Mouse (Mus musculus) layer of hippocampus, postnatal 36 days (tissue): ENCODE measurements around the gene Gm37240. TPM values are rescaled to one million over a fixed set of nuclear protein-coding genes. Genes with fewer than 3 reads are reported as not detected.
A peak's percentile ranks its signal among the peaks of the same experiment; 100 is the strongest.

Source experiments
- DNase-seq, 2 experiments: peaks; one replicate each; pipeline ENCODE4 v3.0.0; 2022
- total RNA-seq, 2 experiments: library from RNA; stranded (reverse); gene quantifications; 2 replicates each; pipeline ENCODE4 v1.2.3; 2021

Gene Gm37240
- total RNA-seq, 2 experiments from 2014 or later: not detected

DNA sequence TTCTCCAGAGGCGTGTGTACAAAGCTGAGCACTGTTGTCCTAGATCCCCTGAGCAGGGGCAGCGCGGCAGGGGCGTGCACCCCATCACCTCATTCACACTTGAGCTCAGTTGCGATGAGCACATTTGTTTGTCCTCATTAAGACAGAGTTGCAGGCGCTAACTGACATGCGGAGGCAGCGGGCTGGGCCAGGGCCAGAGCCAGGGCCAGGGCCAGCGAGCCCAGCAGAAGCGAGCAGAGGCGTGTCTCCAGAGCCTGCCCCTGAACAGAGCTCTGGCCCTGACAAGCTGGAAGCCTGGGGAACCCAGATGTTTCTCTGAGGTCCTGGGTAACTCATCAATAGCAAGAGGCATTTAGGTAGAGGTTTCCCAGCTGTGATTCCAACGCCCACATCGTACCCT lies 1142.6 kb downstream of the Gm37240 start:
- no peak for DNase-seq

DNA sequence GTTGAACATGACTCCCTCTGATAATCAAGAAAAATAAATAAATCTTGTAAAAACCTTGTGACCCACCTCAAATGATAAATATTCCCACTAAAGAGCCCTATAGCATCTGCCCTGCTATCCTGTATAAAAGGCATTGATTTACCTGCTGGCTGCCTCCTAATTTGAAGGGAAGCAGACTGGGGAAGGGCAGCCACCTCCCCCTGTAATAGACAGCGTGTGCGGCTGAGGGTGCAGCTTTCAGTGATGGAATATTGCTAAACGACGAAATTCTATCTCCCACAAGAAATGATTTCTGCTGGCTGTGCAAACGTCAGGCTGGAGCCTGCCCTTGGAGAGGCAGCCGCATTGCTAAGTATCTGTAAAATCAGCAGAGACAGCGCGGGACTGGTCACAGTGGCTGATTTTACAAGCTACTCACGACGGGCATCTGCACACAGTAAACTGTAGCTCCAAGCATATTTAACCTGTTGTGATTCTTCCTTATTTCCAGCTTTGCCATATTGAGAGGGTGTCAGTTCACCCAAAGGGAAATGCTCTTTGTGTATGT lies 1147.2 kb downstream of the Gm37240 start:
- no peak for DNase-seq

DNA sequence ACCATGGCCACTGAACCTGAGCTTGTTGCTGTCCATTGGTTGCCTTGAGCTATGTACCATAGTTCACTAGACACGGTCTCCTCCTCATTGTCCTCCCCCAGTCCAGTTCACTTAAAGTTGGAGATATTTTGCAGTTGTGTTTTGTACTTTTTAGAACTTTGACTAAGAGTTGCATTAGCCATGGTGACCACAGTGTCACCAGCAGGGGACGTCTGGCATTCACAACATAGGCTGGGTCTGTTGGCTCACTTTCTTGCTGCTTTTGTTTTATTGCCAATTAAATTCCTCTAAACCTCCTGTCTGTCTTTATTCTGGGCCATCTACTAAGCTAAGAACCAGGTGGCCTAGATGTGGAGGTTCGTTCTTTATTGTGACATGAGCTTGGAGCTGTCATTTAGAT lies 1150.2 kb downstream of the Gm37240 start:
- DNase-seq: no peak

DNA sequence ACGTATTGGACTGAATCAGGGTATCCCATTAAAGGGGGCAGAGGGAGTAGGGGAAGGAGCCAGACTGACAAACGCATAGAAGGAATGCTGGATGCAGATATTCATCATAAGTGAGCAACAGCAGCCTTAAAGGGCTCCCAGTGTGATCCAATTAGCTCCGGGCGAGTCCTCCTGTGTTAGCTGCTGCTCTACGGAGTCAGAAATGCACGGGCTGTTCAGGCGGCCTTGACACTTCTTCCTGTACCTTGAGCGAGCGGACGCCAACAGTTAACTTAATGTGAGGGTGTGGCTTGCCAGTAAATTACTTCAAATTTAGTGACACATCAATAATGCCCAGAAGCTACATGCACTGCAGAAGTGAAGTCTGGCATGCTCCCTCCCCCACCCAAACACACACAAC lies 1151.6 kb downstream of the Gm37240 start:
- DNase-seq: no peak

DNA sequence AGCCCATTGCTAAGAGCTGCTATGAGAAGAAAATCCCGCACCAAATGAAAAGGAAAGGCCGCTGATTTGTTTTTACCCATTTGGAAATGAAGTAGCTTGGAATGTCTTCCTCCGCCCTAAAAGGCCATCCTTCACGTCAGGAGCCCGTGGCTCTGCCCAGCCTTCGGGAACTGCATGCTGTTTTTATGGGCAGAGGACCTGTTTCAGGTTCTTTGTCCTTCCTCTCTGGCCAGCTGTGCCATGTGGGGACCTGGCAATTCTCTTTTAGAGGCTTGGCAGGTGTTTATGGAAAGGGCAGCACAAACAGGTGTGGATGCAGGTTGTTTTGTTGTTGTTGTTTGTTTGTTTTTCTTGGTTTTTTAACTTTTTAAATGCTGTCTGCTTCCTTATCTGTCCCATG lies 1154.8 kb downstream of the Gm37240 start:
- DNase-seq: no peak

DNA sequence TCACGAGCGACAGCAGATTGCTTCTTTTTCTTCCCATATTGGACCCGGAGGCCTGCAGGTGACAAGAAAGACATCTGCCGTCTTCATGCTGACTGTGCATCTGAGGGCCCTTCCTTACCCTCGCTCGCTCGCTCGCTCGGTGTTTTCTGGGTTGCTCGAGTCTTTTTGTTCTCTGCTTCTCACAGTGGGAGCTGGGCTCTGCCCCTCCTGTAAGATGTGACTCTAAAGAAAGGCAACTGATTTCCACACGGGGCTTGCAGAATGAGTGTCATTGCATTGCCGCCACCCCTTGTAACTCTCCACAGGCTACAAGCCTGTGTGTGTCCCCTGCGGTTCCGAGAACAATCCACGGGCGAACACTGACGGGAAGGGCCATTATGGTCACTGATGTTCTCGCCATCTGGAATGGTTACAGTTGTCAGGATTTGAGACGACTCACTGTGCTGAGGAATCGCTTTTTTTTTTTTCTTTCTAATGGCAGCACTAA lies 1155.3 kb downstream of the Gm37240 start:
- peak; percentile 14 to 17 for DNase-seq

DNA sequence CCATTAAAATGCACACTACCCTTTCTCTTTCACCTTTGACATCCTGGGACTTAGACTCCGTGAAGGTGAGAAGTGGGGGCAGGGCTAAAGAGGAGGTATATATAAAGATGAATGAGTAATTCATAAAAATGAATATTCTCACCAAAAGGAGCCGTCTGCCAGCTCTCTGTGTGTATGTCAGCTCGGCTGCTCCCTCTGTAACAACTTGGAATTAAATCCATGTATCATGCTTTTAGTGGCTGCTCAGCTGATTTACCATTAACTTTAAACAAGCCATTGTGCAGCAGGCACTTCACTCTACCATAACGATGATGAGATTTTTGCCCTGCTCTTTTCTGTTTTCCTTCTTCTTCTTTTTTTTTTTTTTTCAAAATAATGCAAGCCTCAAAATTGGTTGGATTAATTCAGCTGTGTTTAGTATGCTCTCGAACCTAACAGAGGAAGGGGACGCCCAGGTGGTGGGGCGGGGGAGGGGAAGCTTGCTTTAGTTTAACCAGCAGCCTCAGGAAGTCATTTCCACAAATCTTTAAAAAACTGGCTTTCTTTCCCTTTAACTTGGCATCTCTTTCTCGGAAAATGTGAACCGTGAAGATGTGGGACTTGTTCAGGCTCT lies 1155.8 kb downstream of the Gm37240 start:
- no peak for DNase-seq

DNA sequence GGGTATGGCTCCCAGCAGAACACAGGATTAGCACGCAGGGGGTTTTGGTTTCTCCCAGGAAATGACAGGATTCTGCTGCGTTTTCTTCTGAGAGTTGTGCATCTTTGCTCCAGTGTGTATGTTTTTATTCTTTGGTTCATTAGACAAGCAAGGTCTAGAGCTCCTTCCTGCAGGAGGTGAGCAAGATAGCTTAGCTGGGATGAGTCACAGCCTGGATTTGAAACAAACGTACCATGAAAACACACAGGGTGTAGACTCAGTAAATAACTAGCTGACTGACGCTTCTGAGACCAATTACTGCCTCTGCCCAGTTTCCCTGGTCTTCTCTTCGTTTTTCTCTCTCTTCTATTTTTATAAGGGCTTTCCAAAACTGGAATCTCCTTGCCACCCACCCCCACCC lies 1156.3 kb downstream of the Gm37240 start:
- no peak for DNase-seq

DNA sequence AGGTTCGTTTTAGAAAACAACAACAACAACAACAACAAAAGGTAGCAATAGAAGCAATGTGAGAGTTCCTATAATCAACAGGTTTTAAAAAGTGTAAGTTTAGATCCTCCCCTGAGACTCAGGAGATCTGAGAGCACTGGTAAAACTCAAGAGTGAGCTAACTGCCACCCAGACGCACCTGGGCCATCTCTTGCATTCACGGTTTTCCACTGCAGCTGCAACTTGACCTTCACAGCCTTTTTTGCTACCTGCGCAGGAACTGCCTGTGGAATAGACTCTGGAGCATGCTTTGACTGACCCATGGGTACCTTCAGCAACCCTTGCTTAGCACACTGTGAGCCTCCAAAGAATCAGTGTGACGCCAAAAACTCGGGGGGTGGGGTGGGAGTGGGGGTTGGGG lies 1157.5 kb downstream of the Gm37240 start:
- no peak for DNase-seq

DNA sequence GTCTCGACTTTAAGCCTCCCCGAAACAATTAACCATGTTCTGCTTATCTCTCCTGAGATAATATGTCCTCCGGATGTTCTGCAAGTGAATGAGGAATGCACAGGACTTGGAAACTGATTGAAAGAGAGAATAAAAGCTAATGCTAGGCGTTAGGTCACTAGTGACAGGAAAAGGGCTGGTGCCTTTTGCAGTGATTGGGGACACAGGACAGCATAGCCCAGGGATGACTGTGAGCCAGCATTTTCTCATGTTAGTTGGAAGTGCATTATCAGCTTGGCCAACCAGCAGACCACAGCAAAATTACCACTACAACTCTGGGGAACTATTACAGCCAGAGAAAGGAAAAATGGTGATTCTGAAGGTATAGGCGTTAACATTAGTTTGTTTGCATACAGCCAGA lies 1163.3 kb downstream of the Gm37240 start:
- no peak for DNase-seq

DNA sequence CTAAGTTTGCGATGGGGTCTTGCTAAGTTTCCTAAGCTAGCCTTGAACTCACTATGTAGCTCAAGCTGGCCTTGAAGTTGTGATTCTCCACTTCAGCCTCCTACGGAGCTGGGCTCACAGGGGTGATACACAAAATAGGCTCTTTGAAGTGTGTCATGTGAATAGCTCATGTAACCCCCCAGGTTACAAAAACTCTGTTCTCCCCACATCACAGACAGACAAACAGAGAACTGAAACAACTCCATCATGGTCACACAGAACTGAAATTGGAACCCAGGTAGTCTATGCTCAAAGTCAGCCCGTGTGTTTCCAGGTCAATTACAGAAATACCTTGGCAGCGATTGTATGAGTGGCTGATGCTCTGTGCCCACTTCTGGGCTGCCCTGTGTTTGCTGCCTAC lies 1164.6 kb downstream of the Gm37240 start:
- no peak for DNase-seq

DNA sequence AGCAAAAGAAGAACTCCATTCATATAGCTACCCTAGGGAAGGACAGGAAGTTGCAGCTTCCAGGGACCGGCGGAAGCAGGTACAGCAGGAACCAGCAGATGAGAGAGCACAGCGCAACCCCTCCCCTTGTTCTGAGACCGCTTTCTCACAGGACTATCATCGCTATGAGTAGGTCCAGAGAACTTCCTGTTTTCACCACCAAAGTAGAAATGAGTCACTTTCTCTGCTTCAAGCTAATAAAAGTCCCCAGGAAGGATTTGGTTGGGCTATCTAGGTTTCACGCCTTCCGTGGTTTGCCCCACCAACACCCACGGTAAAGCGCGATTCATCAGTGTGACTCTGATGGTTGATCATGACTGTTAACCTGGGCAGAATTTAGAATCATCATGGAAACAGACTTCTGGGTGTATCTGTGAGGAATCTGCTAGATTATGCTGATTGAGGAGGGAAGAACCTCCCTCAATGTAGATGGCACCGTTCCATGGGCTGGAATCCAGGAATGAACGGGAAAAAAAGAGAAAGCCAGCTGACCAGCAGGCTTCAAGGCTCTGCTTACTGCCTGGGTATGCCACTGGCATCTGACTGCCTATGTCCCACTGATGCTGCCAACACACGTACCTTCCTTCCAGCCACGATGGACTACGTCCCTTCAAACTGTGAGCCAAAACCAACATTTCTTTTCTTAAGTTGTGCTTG lies 1172.1 kb downstream of the Gm37240 start:
- no peak for DNase-seq

DNA sequence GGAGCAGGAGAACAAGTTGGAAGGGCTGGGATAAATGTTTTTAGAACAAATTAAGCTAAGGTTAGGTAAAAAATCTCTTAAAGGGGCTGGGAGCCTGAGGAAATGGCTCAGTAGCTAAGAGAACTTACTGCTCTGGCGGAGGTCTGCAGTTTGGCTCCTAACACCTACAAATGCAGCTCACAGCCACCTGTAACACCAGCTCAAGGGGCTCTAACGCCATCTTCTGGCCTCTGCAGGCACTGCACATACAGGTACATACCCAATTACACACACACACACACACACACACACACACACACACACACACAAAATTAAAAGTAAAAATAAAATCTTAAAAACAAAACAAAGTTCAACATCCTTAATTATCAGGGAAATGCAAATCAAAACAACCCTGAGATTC lies 1174.4 kb downstream of the Gm37240 start:
- DNase-seq: no peak

DNA sequence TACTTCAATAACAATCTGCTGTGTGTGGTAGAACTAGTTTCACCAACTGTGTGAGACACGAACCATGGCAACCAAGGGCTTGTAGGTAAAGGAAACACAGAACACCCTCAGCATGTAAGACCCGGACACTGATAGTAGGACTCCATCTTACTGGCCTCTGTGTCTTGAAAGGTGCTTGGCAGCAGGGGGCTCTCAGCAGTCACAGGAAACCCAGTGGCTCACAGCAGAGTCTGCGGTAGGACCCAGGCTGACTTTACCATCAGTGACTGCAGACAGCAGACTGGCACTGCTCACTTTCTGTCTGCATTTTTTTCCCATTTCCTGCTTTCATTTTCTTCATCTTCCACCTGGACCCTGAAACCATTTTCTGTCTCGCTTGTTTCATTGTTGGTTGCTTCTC lies 1176.6 kb downstream of the Gm37240 start:
- DNase-seq: no peak

DNA sequence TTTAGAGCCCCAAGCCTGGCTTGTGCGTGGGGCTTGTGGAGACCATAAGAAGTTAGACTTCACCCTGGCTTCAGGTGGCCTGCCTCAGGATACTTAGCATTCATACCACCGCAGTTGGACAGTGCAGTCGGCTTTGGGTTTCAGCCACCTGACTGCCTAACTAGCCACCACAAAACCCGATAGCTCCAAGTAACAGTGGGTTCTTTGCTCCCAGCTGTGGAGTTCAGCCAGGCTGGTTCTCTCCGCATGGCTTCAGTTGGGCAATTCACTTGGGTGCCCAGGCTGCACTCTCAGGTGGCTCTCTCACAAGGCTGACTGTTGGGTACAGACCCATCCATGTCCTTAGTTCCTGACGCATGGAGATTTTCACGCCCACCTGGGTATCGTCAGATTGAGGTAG lies 1177.4 kb downstream of the Gm37240 start:
- DNase-seq: no peak

DNA sequence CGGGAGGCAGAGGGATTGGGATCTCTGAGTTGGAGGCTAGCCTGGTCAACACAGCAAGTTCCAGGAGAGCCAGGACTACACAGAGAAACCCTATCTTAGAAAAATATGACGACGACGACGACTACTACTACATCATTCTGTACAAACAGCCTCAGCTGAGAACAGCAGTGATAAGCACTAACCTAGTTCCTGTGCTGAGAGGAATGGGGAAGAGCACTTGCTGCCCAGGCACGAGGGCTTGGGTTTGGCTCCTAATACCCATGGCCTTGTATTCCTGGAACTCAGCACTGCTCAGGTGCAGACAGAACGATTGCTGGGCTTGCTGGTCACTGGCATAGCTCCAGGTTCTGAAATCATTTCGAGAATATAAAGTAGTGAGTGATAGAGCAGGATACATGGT lies 1178.2 kb downstream of the Gm37240 start:
- no peak for DNase-seq

DNA sequence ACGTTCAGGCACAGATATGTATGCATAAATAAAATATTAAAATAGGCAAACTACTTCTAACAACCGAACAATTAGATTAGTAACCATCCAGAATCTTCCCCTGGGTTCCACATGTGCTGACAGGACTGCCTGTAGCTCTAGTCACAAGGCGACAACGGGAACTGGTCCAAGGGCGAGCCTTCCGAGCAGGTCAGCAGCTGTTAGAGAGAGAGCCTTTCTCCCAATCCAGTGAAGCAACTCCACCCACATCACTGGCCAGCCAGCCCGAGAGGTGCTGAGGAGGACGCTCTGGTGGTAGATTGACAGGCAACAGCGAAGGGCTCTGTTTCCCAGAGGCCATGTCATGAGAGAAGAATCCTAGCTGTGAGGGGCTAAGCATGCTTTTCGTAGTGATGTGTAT lies 1178.8 kb downstream of the Gm37240 start:
- DNase-seq: no peak

DNA sequence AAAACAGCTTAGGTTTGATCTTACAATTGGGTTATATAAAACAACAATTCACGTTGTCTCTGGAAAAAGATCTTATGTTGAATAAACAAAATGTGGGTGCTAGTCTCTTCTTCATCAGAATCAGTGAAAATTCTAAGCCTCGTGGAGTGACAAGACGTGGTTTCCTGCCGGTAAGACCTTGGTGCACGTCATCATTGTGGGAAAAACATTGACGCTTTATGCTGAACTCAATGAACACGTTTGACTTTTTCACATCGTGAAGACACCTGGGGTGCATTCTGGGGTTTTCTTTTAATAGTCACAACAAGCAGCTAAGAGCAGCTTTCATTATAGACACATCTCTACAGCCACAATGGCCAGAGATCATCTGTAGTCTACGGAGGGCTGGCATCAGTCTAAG lies 1182.1 kb downstream of the Gm37240 start:
- DNase-seq: no peak

DNA sequence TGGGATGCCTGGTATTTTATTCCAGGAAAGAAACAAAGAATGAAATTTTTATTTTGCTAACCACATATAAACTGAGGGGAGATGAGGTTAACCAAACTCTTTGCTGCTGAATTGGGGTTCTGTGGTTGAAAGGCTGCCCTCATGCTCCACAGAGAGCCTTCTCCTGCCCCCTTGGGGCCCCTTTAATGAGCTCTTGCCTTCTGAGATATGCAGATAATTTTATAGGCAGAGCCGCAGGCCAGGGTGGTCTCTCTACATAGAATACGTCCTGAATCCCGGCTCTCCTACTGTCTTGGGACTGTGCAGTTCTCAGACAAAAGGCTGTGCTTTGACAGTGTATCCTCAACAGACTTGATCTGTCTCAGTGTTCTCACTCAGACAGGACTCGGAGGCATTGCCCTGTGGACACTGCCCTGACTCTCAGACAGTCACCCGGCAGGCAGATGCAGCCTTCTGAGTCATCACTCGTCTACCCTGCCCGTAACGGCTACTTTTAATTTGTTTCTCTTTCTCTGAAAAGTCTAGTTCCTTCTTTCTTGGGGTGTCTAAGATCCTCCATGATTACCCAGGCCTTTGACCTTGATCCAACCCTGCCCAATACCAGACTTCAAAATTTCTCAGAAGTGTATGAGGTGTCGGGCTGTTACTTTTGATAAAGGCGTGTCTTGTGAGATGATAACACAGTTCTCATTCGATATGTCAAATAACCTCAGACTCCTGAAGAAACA lies 1184.1 kb downstream of the Gm37240 start:
- DNase-seq: no peak

DNA sequence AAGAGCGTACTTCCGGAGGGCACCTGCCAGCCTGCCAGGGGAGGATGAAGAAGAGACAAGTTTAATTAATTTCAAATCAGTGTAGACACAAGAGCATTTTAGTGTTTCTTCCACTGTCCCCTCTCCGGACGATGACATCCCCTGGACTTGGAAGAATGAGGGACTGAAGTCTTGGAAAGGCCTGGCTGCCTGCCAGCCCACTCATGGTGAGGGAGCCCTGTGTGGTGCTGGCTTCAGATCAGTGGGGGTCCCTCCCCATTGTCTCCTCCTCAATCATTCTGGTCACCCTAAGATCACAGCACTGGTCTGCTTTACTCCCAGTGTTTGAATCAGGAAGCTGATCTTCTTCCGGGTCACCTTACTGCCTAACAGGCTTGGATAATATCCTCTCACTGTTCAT lies 1185.4 kb downstream of the Gm37240 start:
- DNase-seq: no peak

DNA sequence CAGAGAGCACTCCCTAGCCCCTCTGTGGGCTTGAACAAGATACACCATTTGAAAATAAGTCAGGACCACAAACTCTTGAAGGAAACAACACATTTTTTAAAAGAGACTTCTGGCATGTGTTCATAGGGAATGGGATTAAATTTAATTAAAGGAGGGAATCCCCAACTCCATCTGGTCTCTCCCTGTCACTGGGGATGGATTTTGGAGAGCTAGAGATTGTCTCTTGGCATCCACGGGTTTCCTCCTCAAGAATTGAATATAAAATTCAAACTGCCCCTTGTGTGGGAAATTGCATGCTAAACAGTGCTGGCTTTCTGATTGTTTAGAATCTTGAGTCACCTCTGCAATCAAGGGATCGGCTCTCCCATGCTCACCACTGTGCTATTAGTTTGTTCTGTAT lies 1185.8 kb downstream of the Gm37240 start:
- no peak for DNase-seq

DNA sequence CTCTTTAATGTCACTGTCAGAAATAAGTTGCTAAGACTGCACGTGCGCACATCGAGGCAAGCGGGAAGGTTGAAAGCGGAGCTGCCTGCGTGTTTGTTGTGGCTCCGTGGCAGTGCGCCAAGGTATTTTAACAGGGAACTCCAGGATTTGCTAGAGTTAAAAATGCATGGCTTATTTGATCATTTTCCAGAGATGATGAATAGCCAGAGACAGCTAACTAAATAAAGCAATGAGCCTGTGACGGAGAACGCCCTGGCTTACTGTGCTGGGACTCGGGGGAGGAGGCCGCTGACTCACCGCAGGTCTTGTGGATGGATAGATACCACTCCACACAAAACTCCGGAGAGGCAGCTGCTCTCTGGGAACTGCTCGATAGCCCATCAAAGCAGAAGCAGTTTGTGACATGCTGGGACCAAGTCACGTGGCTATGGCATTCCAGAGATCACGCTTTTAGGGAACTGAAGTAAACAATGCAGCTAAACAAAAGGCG lies 1190.8 kb downstream of the Gm37240 start:
- peak in 1 of 2 experiments; percentile 20 for DNase-seq

DNA sequence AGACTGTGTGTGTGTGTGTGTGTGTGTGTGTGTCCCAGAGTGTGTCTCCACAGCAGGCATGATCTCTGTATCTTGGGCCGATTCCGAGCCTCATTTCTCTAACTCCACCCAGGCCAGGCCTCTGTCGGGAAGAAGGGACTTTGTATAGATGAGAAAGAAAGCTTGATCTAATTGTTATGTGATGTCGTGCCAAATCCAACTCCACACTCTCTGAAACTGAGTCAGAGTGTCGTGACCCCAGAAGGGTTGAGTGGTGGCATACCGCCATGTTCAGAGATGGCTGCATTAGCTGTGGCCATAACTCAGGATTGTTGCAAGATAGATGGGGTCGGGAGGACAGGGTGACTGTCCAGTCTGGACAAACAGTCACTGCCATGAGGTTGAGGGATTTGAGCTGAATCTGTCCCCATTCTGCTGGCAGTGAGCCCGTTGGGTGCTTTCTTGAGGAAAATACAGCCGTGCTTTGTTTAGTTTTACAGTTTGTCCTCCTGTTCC lies 1191.4 kb downstream of the Gm37240 start:
- DNase-seq: no peak
